8 mouse cellular contexts compared by ENCODE assay signal in the genomic region with DNA sequence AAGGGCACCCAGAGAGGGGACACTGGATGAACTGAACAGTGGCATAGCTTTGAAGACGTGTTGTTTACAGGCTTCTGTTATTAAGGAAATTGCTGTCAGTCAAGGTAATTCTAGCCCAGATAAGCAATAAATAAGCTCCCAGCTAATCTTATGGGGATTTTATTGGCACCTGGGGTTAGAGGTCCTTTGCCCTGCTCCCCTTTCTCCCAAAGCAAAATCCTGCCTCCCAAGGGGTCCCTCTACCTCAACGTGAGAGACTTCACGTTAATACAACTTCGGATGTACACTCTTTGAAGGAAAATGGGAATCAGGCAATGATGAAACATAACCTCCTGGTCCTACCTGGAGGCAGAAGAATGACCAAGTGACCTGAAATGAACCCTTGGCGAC. TPM values are rescaled to one million over a fixed set of nuclear protein-coding genes. Genes with fewer than 3 reads are reported as not detected.
DNase-seq lines count a peak whose midpoint lies in the region; ATAC-seq and TF ChIP-seq lines count a peak whose summit lies in the region.

No protein-coding gene starts in this region.

- ATAC-seq in liver, embryonic 14.5 days (ENCODE audit: insufficient read depth): no peak

- TF ChIP-seq EP300 in liver, embryonic 14.5 days (IDR thresholded peaks at IDR 0.05; ENCODE audit: low read depth): no peak

- no peaks in the 10 kb centered on the region for H3K27me3 ChIP-seq in thymus, adult 2 months (ENCODE audit: control insufficient read depth, insufficient read depth, low read length)
- peaks cover 33% of the 10 kb centered on the region for H3K27me3 ChIP-seq in liver, embryonic 14.5 days (ENCODE audit: control insufficient read depth, insufficient read depth, low read length)

- WGBS in thymus, adult 2 months: 32% methylated on average over 5 of the region's 5 CpGs
- WGBS in liver, embryonic 14.5 days (ENCODE audit: insufficient replicate concordance): 9% methylated on average over 5 of the region's 5 CpGs

- no peak for TF ChIP-seq POLR2A in thymus, adult 2 months (IDR thresholded peaks at IDR 0.05; ENCODE audit: control insufficient read depth, extremely low read depth, insufficient read depth, low read length, poor library complexity)

- no peak overlapping the region for H3K9ac ChIP-seq in liver, embryonic 14.5 days (replicated peaks)

- DNase-seq in gastrocnemius, adult 2 months: no peak
- DNase-seq in gastrocnemius, adult 18-20 months (ENCODE audit: low spot score): no peak
- no peak for DNase-seq in thymus, adult 2 months
- no peak for DNase-seq in thymus, postnatal 0 days (ENCODE audit: low spot score)
- DNase-seq in liver, embryonic 14.5 days (ENCODE audit: low read depth in 3 of 3, low spot score in 3 of 3): no peak
- no peak for DNase-seq in left cerebral cortex, postnatal 25 days (ENCODE audit: low spot score in 2 of 2)
- no peak for DNase-seq in layer of hippocampus, adult 9-11 months
- DNase-seq in adrenal gland, adult 18-20 months (ENCODE audit: low spot score in 2 of 2): no peak

- peak overlapping the region; percentile 96 for H3K4me3 ChIP-seq in gastrocnemius, adult 2 months
- peak overlapping the region; percentile 81 for H3K4me3 ChIP-seq in thymus, adult 2 months (ENCODE audit: control insufficient read depth, insufficient read depth, low read length)
- H3K4me3 ChIP-seq in liver, embryonic 14.5 days (ENCODE audit: insufficient read depth in 1 of 2, low read depth in 2 of 2, low read length in 2 of 2): peak overlapping the region; percentile 56 to 59

- TF ChIP-seq CTCF in gastrocnemius, adult 2 months (IDR thresholded peaks at IDR 0.05): no peak
- TF ChIP-seq CTCF in thymus, adult 2 months (IDR thresholded peaks at IDR 0.05; ENCODE audit: borderline replicate concordance, control insufficient read depth, extremely low read depth, insufficient read depth, low read length, poor library complexity): no peak
- TF ChIP-seq CTCF in liver, embryonic 14.5 days (IDR thresholded peaks at IDR 0.05; ENCODE audit: low read depth): no peak

- H3K4me2 ChIP-seq in liver, embryonic 14.5 days (ENCODE audit: low read depth): peak overlapping the region; percentile 72

- H3K9me3 ChIP-seq in liver, embryonic 14.5 days (ENCODE audit: control insufficient read depth, low read length): no peaks in the 10 kb centered on the region

- H3K27ac ChIP-seq in gastrocnemius, adult 2 months: peak overlapping the region; percentile 95
- H3K27ac ChIP-seq in thymus, adult 2 months (ENCODE audit: control insufficient read depth, insufficient read depth, low read length): peak overlapping the region; percentile 71
- no peak overlapping the region for H3K27ac ChIP-seq in liver, embryonic 14.5 days

- no peaks in the 10 kb centered on the region for H3K36me3 ChIP-seq in thymus, adult 2 months (ENCODE audit: control insufficient read depth, insufficient read depth, low read length)
- H3K36me3 ChIP-seq in liver, embryonic 14.5 days (replicated peaks; ENCODE audit: control insufficient read depth, insufficient read depth, low read depth): no peaks in the 10 kb centered on the region

- intact Hi-C loops in gastrocnemius, adult 2 months (cut with DNase I): loop anchor here (1.0 to 5.0 kb wide), 7 partner anchors 39 to 396 kb away; a partner anchor contains a TSS
- intact Hi-C loops in left cerebral cortex, postnatal 25 days (cut with DNase I): loop anchor here (2.0 to 10.0 kb wide), 6 partner anchors 131 to 393 kb away; no protein-coding TSS in a partner anchor

- H3K4me1 ChIP-seq in thymus, adult 2 months (replicated peaks; ENCODE audit: control insufficient read depth, insufficient read depth, low read length): peaks cover 29% of the 10 kb centered on the region
- H3K4me1 ChIP-seq in liver, embryonic 14.5 days (replicated peaks; ENCODE audit: control insufficient read depth in 2 of 2, insufficient read depth in 2 of 2, low read length in 1 of 2): peaks cover 0 to 5% of the 10 kb centered on the region in 2 experiments; a peak in 2 of 4 replicates

RNA-seq across cellular contexts. Expression of a gene that starts 0.9 kb away (rescaled TPM):
- total RNA-seq in gastrocnemius, adult 2 months (2021): 10 to 100 TPM; 59.5 to 63.7 TPM
- total RNA-seq in gastrocnemius, adult 18-20 months (2021): 10 to 100 TPM; 41.1 to 43.1 TPM
- polyA plus RNA-seq in thymus, adult 2 months (2012; rRNA removed): 224 and 227 TPM in 2 replicates
- 129 and 131 TPM in 2 replicates for polyA plus RNA-seq in thymus, postnatal 0 days (2015; fragmentation: Nextera tagmentation; extraction: Ambion mirVana)
- 12.5 and 15.8 TPM in 2 replicates for polyA plus RNA-seq in liver, embryonic 14.5 days (2012; rRNA removed)
- 21.3 and 23.9 TPM in 2 replicates for polyA plus RNA-seq in liver, embryonic 14.5 days (2014; fragmentation: Nextera tagmentation; extraction: Ambion mirVana)
- total RNA-seq in left cerebral cortex, postnatal 25 days (2021): 10 to 100 TPM; 29.6 to 35.8 TPM
- total RNA-seq in adrenal gland, adult 18-20 months (2021): 100 to 1,000 TPM; 101 to 111 TPM
